Mouse (Mus musculus) adrenal gland, adult (tissue): ENCODE measurements at regions not wholly inside any gene's neighbourhood (a gene's known extent, or its start where the extent isn't known, plus 50 kb on each side); places are given as distances from the start of the nearest gene placed in this dataset.
"Not testable (repeated sequence)": the region's sequence is repeated elsewhere in the genome, so short reads cannot be mapped to it uniquely, and the experiment has no call there.

Source experiments
- DNase-seq, 2 experiments: peaks; one replicate each; pipeline ENCODE4 v3.0.0; 2022 to 2023; ENCODE audit warnings: low spot score in 1 of 2; ENCODE audit not compliant: inconsistent age in 2 of 2

- DNase-seq, result no peak
Observed at GRCm38 (mm10) chr14:88092967-88093366, 378.2 kb downstream of the Pcdh20 start.

GRCm38 (mm10) chr14:88084854-88085253 is 386.3 kb downstream of the Pcdh20 start:
- no peak for DNase-seq

GRCm38 (mm10) chr14:88072880-88073468 is 398.2 kb downstream of the Pcdh20 start:
- DNase-seq, result no peak

- not testable (repeated sequence) for DNase-seq
Observed at GRCm38 (mm10) chr14:88047586-88047985, 423.6 kb downstream of the Pcdh20 start.

GRCm38 (mm10) chr14:88013882-88014281 is 457.3 kb downstream of the Pcdh20 start:
- DNase-seq, result peak; percentile 5 to 60

DNA sequence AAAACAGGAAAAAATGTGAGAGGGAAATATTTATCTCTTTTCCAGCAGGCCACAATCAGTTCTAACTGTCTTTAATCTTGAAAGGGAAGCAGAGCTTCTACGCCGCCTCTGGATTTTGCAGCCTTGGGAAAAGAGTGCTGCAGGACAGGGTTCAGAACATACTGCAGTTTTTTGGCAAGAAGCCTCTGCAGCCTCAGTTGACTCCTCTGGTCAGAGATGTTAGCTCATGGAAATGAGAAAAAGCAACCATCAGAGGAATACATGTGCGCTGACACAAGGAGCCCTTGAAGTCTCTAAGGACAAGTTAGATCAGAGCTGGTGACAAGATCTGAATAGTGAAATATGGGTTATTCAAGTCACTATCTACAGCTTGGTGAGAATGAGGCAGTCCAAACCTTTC is 458.0 kb downstream of the Pcdh20 start:
- DNase-seq, result peak in 1 of 2 experiments; percentile 21

GRCm38 (mm10) chr14:87996561-87996960 is 474.6 kb downstream of the Pcdh20 start:
- no peak for DNase-seq
